Mouse (Mus musculus) hindbrain, embryonic 14.5 days (tissue): ENCODE results near the gene AU040320. TPM values are rescaled to one million over a fixed set of nuclear protein-coding genes. Genes with fewer than 3 reads are reported as not detected.

Experiments used
- ATAC-seq: fragments of 200-750 bp; cut with Nextera tagmentation; 2 replicates; pipeline ENCODE4 v1.8.0; 2017; ENCODE audit warnings: moderate number of reproducible peaks, mild to moderate bottlenecking, moderate TSS enrichment, moderate library complexity; ENCODE audit not compliant: low FRiP score
- DNase-seq: peaks from one replicate; pipeline ENCODE4 v3.0.0-alpha.2; 2015; ENCODE audit warnings: low spot score
- H3K27ac ChIP-seq: fragments of 300-500 bp; sonication (generic); 2 replicates; pipeline ENCODE4 v1.5.1; 2014; ENCODE audit warnings: mild to moderate bottlenecking, moderate library complexity
- H3K27me3 ChIP-seq: fragments of 300-500 bp; sonication (generic); 2 replicates; pipeline ENCODE4 v1.6.1; 2014; ENCODE audit warnings: mild to moderate bottlenecking, low read length, mixed read lengths; ENCODE audit not compliant: control insufficient read depth, insufficient read depth
- H3K36me3 ChIP-seq: fragments of 300-500 bp; sonication (generic); replicated peaks from 2 replicates; pipeline ENCODE4 v1.6.1; 2014; ENCODE audit not compliant: control insufficient read depth, insufficient read depth
- H3K4me1 ChIP-seq: fragments of 300-500 bp; sonication (generic); replicated peaks from 2 replicates; pipeline ENCODE4 v1.6.1; 2014; ENCODE audit warnings: antibody characterized with exemption, low read length, mixed read lengths; ENCODE audit not compliant: control insufficient read depth, insufficient read depth
- H3K4me2 ChIP-seq: fragments of 300-500 bp; sonication (generic); replicated peaks from 2 replicates; pipeline ENCODE4 v1.6.1; 2014; ENCODE audit warnings: mild to moderate bottlenecking, moderate library complexity
- H3K4me3 ChIP-seq: fragments of 300-500 bp; sonication (generic); replicated peaks from 2 replicates; pipeline ENCODE4 v1.5.1; 2014; ENCODE audit warnings: mild to moderate bottlenecking, low read length
- H3K9ac ChIP-seq: fragments of 300-500 bp; sonication (generic); 2 replicates; pipeline ENCODE4 v1.6.1; 2014
- H3K9me3 ChIP-seq: fragments of 300-500 bp; sonication (generic); 2 replicates; pipeline ENCODE4 v1.6.1; 2016; ENCODE audit warnings: low read length; ENCODE audit not compliant: control insufficient read depth
- WGBS: fragments of 180-500 bp; shearing (Covaris S2); extraction: QIAGEN DNeasy Blood & Tissue Kit; methylation state at CpG from one replicate; pipeline ENCODE4 v1.1.7; 2014; 5-methylcytosine and 5-hydroxymethylcytosine counted together
- polyA plus RNA-seq: library from polyadenylated mRNA; unstranded; fragments of >200 nt; fragmentation: Nextera tagmentation; extraction: Ambion mirVana; gene quantifications from 2 replicates; pipeline ENCODE4 v1.2.1, GENCODE M21; 2014

Gene AU040320
- polyA plus RNA-seq, 1 experiment from 2014 or later = 37.3 TPM

GRCm38 (mm10) chr4:126735382-126736000 is 17.9 kb upstream of the AU040320 start:
- ATAC-seq (peak; percentile 34; the same call in 1 of the 2 replicates), DNase-seq (no peak)
- Histone ChIP-seq H3K4me3 (peak overlapping the region; percentile 11), H3K4me1 (peaks cover 4% of the 10 kb centered on the region; the same call in 1 of the 2 replicates), H3K9ac (no peak overlapping the region), H3K9me3 (no peaks in the 10 kb centered on the region), H3K27me3 (peaks cover 90% of the 10 kb centered on the region), H3K4me2 (peak overlapping the region; percentile 47), H3K27ac (no peak overlapping the region), H3K36me3 (no peaks in the 10 kb centered on the region)
- 3% methylated on average over 57 of the region's 62 CpGs for WGBS

GRCm38 (mm10) chr4:126736001-126736414 is 17.3 kb upstream of the AU040320 start, which contains the start of gene Tfap2e:
Tfap2e (minus strand) TSS chr4:126736240.
- Histone ChIP-seq H3K4me3 (peak within 1 kb of the TSS; percentile 11), H3K4me2 (peak within 1 kb of the TSS; percentile 47), H3K36me3 (no peaks in the 10 kb centered on the region), H3K27me3 (peaks cover 85% of the 10 kb centered on the region), H3K4me1 (peaks cover 4% of the 10 kb centered on the region; the same call in 1 of the 2 replicates), H3K9me3 (no peaks in the 10 kb centered on the region), H3K9ac (no peak within 1 kb of the TSS), H3K27ac (no peak within 1 kb of the TSS)
- DNase-seq (peak; percentile 54), ATAC-seq (no peak)
- 2% methylated on average over 32 of the region's 32 CpGs for WGBS

GRCm38 (mm10) chr4:126739966-126740676 is 13.2 kb upstream of the AU040320 start:
- DNase-seq (no peak), ATAC-seq (no peak)
- H3K4me1 ChIP-seq = peaks cover 4% of the 10 kb centered on the region; the same call in 1 of the 2 replicates
- H3K9ac ChIP-seq = no peak overlapping the region
- no peak overlapping the region for H3K4me2 ChIP-seq
- H3K9me3 ChIP-seq = no peaks in the 10 kb centered on the region
- peaks cover 16% of the 10 kb centered on the region for H3K36me3 ChIP-seq
- 15% methylated on average over 10 of the region's 10 CpGs for WGBS
- no peak overlapping the region for H3K27ac ChIP-seq
- H3K27me3 ChIP-seq = peaks cover 61% of the 10 kb centered on the region
- no peak overlapping the region for H3K4me3 ChIP-seq

- H3K9me3 ChIP-seq = no peaks in the 10 kb centered on the region
- 6% methylated on average over 12 of the region's 12 CpGs for WGBS
- DNase-seq (peak; percentile 90), ATAC-seq (peak; percentile 63)
- H3K9ac ChIP-seq = no peak overlapping the region
- H3K36me3 ChIP-seq = peaks cover 29% of the 10 kb centered on the region
- no peaks in the 10 kb centered on the region for H3K4me1 ChIP-seq
- no peak overlapping the region for H3K4me3 ChIP-seq
- H3K27ac ChIP-seq = no peak overlapping the region
- peaks cover 48% of the 10 kb centered on the region for H3K27me3 ChIP-seq
- H3K4me2 ChIP-seq = no peak overlapping the region
These were observed 11.9 kb upstream of the AU040320 start for GRCm38 (mm10) chr4:126741448-126741847.

- H3K27ac ChIP-seq = no peak overlapping the region
- no peak overlapping the region for H3K4me3 ChIP-seq
- H3K36me3 ChIP-seq = peaks cover 43% of the 10 kb centered on the region
- no peak overlapping the region for H3K4me2 ChIP-seq
- DNase-seq (no peak), ATAC-seq (no peak)
- H3K9ac ChIP-seq = no peak overlapping the region
- H3K4me1 ChIP-seq = no peaks in the 10 kb centered on the region
- no peaks in the 10 kb centered on the region for H3K9me3 ChIP-seq
- H3K27me3 ChIP-seq = peaks cover 33% of the 10 kb centered on the region
- WGBS = 57% methylated on average over 2 of the region's 2 CpGs
These were observed 10.4 kb upstream of the AU040320 start for GRCm38 (mm10) chr4:126742976-126743375.

- DNase-seq = no peak
- no peak overlapping the region for H3K4me3 ChIP-seq
- peaks cover 50% of the 10 kb centered on the region for H3K36me3 ChIP-seq
- no peaks in the 10 kb centered on the region for H3K4me1 ChIP-seq
- no peak overlapping the region for H3K9ac ChIP-seq
- H3K9me3 ChIP-seq = no peaks in the 10 kb centered on the region
- no peak for ATAC-seq
- H3K27ac ChIP-seq = no peak overlapping the region
- 11% methylated on average over 11 of the region's 11 CpGs for WGBS
- peaks cover 25% of the 10 kb centered on the region for H3K27me3 ChIP-seq
- H3K4me2 ChIP-seq = no peak overlapping the region
These were observed 9.6 kb upstream of the AU040320 start for GRCm38 (mm10) chr4:126743713-126744112.

- no peak overlapping the region for H3K9ac ChIP-seq
- H3K4me3 ChIP-seq = no peak overlapping the region
- H3K4me1 ChIP-seq = peaks cover 10% of the 10 kb centered on the region
- peaks cover 55% of the 10 kb centered on the region for H3K36me3 ChIP-seq
- ATAC-seq (no peak), DNase-seq (no peak)
- H3K27me3 ChIP-seq = peaks cover 18% of the 10 kb centered on the region
- H3K4me2 ChIP-seq = no peak overlapping the region
- H3K9me3 ChIP-seq = no peaks in the 10 kb centered on the region
- 91% methylated on average over 14 of the region's 14 CpGs for WGBS
- H3K27ac ChIP-seq = no peak overlapping the region
These were observed 8.5 kb upstream of the AU040320 start for GRCm38 (mm10) chr4:126744831-126745230.

GRCm38 (mm10) chr4:126745506-126746193 is 7.7 kb upstream of the AU040320 start:
- peaks cover 18% of the 10 kb centered on the region for H3K4me1 ChIP-seq
- no peak overlapping the region for H3K27ac ChIP-seq
- no peak for ATAC-seq
- no peak overlapping the region for H3K4me3 ChIP-seq
- peak; percentile 69 for DNase-seq
- no peaks in the 10 kb centered on the region for H3K9me3 ChIP-seq
- H3K4me2 ChIP-seq = no peak overlapping the region
- peaks cover 18% of the 10 kb centered on the region for H3K27me3 ChIP-seq
- H3K9ac ChIP-seq = no peak overlapping the region
- H3K36me3 ChIP-seq = peaks cover 62% of the 10 kb centered on the region
- 34% methylated on average over 13 of the region's 13 CpGs for WGBS

- 86% methylated on average over 10 of the region's 10 CpGs for WGBS
- peaks cover 18% of the 10 kb centered on the region for H3K27me3 ChIP-seq
- no peak overlapping the region for H3K9ac ChIP-seq
- H3K4me2 ChIP-seq = no peak overlapping the region
- no peak overlapping the region for H3K27ac ChIP-seq
- DNase-seq (no peak), ATAC-seq (no peak)
- H3K36me3 ChIP-seq = peaks cover 62% of the 10 kb centered on the region
- H3K4me3 ChIP-seq = no peak overlapping the region
- peaks cover 25% of the 10 kb centered on the region for H3K4me1 ChIP-seq
- no peaks in the 10 kb centered on the region for H3K9me3 ChIP-seq
These were observed 7.0 kb upstream of the AU040320 start for GRCm38 (mm10) chr4:126746194-126746840.
